Mouse (Mus musculus) midbrain, embryonic 14.5 days (tissue): ENCODE measurements around the gene Tardbp. TPM values are rescaled to one million over a fixed set of nuclear protein-coding genes. Genes with fewer than 3 reads are reported as not detected.

Experiments
- ATAC-seq: fragments of 200-750 bp; cut with Nextera tagmentation; 2 replicates; pipeline ENCODE4 v1.8.0; 2017; ENCODE audit warnings: moderate number of reproducible peaks, moderate library complexity; ENCODE audit not compliant: low FRiP score, low TSS enrichment
- DNase-seq: peaks from one replicate; pipeline ENCODE4 v3.0.0-alpha.2; 2015
- H3K27ac ChIP-seq: fragments of 300-500 bp; sonication (generic); replicated peaks from 2 replicates; pipeline ENCODE4 v1.5.1; 2014; ENCODE audit warnings: mild to moderate bottlenecking, low read depth, low read length, moderate library complexity
- H3K27me3 ChIP-seq: fragments of 300-500 bp; sonication (generic); 2 replicates; pipeline ENCODE4 v1.6.1; 2014; ENCODE audit warnings: low read length, control low read depth, mixed read lengths; ENCODE audit not compliant: control insufficient read depth, insufficient read depth
- H3K36me3 ChIP-seq: fragments of 300-500 bp; sonication (generic); 2 replicates; pipeline ENCODE4 v1.6.1; 2014; ENCODE audit warnings: low read length, control low read depth; ENCODE audit not compliant: control insufficient read depth, insufficient read depth
- H3K4me1 ChIP-seq: fragments of 300-500 bp; sonication (generic); 2 replicates; pipeline ENCODE4 v1.6.1; 2014; ENCODE audit warnings: mild to moderate bottlenecking, antibody characterized with exemption, low read length, control low read depth; ENCODE audit not compliant: control insufficient read depth, insufficient read depth
- H3K4me2 ChIP-seq: fragments of 300-500 bp; sonication (generic); 2 replicates; pipeline ENCODE4 v1.6.1; 2014; ENCODE audit warnings: mild to moderate bottlenecking, low read length, moderate library complexity
- H3K4me3 ChIP-seq: fragments of 300-500 bp; sonication (generic); replicated peaks from 2 replicates; pipeline ENCODE4 v1.5.1; 2014; ENCODE audit warnings: low read depth, low read length
- H3K9ac ChIP-seq: fragments of 300-500 bp; sonication (generic); replicated peaks from 2 replicates; pipeline ENCODE4 v1.6.1; 2014; ENCODE audit warnings: mild to moderate bottlenecking, low read length, moderate library complexity
- H3K9me3 ChIP-seq: fragments of 300-500 bp; sonication (generic); 2 replicates; pipeline ENCODE4 v1.6.1; 2016; ENCODE audit warnings: low read length, control low read depth, mixed read lengths; ENCODE audit not compliant: control insufficient read depth
- WGBS: fragments of 180-500 bp; shearing (Covaris S2); extraction: QIAGEN DNeasy Blood & Tissue Kit; methylation state at CpG from one replicate; pipeline ENCODE4 v1.1.7; 2014; 5-methylcytosine and 5-hydroxymethylcytosine counted together
- polyA plus RNA-seq: library from polyadenylated mRNA; unstranded; fragments of >200 nt; fragmentation: Nextera tagmentation; extraction: Ambion mirVana; gene quantifications from 2 replicates; pipeline ENCODE4 v1.2.1, GENCODE M21; 2014

The Tardbp gene
- polyA plus RNA-seq, 1 experiment from 2014 or later, result 106 TPM

DNA sequence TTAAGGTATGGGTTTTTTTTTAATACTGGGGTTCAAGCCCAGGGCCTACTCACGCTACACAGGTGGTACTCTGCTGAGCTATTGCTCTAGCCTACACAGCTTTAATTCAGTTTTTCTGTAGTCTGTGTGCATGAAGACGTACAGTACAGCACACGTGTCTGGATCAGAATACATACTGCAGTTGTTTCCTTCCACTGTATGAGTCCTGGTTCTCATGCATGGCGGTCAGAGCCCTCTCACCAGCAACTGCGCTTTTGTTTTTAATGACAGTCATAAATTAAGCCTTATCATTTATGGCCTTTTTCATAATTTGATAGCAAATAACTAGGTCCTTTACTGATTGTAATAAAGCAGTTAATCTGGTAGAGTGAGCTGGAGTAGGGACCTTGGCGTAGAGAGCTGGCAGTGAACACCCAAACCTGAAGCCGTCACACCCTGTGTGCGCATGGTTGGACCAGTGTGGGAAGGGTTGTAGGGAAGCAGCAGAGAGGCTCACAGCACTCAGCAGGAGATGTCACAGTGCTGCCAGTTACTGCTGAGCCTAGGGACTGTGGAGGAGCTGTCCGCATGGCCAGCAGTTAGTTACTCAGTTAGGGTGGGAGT is 56.0 kb downstream of the Tardbp start:
- Histone ChIP-seq H3K36me3 (peaks cover 99% of the 10 kb centered on the region), H3K4me2 (no peak overlapping the region), H3K27me3 (no peaks in the 10 kb centered on the region), H3K9ac (no peak overlapping the region), H3K9me3 (no peaks in the 10 kb centered on the region), H3K27ac (no peak overlapping the region), H3K4me3 (no peak overlapping the region), H3K4me1 (no peaks in the 10 kb centered on the region)
- ATAC-seq, result no peak
- DNase-seq, result no peak
- 96% methylated on average over 9 of the region's 9 CpGs for WGBS

DNA sequence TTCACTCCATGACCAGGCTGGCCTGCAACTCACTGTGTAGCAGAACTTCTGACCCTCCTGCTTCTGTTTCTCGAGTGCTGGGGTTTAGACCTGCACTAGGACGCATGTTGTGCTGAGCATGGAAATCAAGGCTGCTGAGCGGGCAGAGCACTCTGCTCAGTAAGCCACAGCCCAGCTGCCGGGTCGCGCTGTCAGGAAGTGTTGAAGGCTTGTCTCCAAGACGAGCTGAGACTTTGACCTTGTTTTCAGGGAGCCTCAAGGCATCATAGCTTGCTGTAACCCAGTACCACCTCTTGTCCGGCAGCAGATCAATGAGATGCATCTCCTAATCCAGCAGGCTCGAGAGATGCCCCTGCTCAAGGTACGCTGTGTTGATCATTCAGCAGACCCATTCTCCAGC is 56.7 kb downstream of the Tardbp start:
- Histone ChIP-seq H3K9me3 (no peaks in the 10 kb centered on the region), H3K27ac (no peak overlapping the region), H3K36me3 (peaks cover 99% of the 10 kb centered on the region), H3K9ac (no peak overlapping the region), H3K4me3 (no peak overlapping the region), H3K4me2 (no peak overlapping the region), H3K27me3 (no peaks in the 10 kb centered on the region), H3K4me1 (no peaks in the 10 kb centered on the region)
- DNase-seq (no peak), ATAC-seq (no peak)
- WGBS, result 89% methylated on average over 10 of the region's 10 CpGs

- Histone ChIP-seq H3K27me3 (no peaks in the 10 kb centered on the region), H3K9me3 (no peaks in the 10 kb centered on the region), H3K36me3 (peaks cover 87% of the 10 kb centered on the region), H3K4me1 (no peaks in the 10 kb centered on the region; the same call in 1 of the 2 replicates), H3K4me2 (no peak overlapping the region), H3K9ac (no peak overlapping the region), H3K4me3 (no peak overlapping the region), H3K27ac (no peak overlapping the region)
- WGBS, result 96% methylated on average over 12 of the region's 12 CpGs
- ATAC-seq (no peak), DNase-seq (no peak)
Observed at GRCm38 (mm10) chr4:148563595-148563994, 63.2 kb downstream of the Tardbp start.

GRCm38 (mm10) chr4:148562676-148563075 is 64.1 kb downstream of the Tardbp start:
- Histone ChIP-seq H3K9me3 (no peaks in the 10 kb centered on the region), H3K4me2 (no peak overlapping the region), H3K9ac (no peak overlapping the region), H3K27me3 (no peaks in the 10 kb centered on the region), H3K27ac (no peak overlapping the region), H3K4me1 (peaks cover 2% of the 10 kb centered on the region; the same call in 1 of the 2 replicates), H3K36me3 (peaks cover 78% of the 10 kb centered on the region), H3K4me3 (no peak overlapping the region)
- ATAC-seq (no peak), DNase-seq (no peak)
- 96% methylated on average over 17 of the region's 17 CpGs for WGBS

Other genes starting within 250 kb of the Tardbp start
- 14.7 and 15.9 TPM in 2 replicates for gene Ubiad1, start 182.2 kb downstream of the Tardbp start, polyA plus RNA-seq
- 30.6 and 34.8 TPM in 2 replicates for gene Mtor, start 178.4 kb downstream of the Tardbp start, polyA plus RNA-seq
- 0.26 and 0.41 TPM in 2 replicates for gene Angptl7, start 126.6 kb downstream of the Tardbp start, polyA plus RNA-seq
- 76.5 and 93.2 TPM in 2 replicates for gene Exosc10, start 68.6 kb downstream of the Tardbp start, polyA plus RNA-seq
- gene Srm, start 35.5 kb downstream of the Tardbp start, polyA plus RNA-seq, result 146 and 171 TPM in 2 replicates
- gene Masp2, start 24.5 kb downstream of the Tardbp start, polyA plus RNA-seq, result 0.51 and 1.00 TPM in 2 replicates
- gene Gm572, start 16.3 kb upstream of the Tardbp start, polyA plus RNA-seq, result not detected in 2 replicates
- 2.1 and 3.1 TPM in 2 replicates for gene Casz1, start 177.4 kb upstream of the Tardbp start, polyA plus RNA-seq